Mouse (Mus musculus) cortical plate, adult 2 months (tissue): ENCODE data around the gene Hspb6. TPM values are rescaled to one million over a fixed set of nuclear protein-coding genes. Genes with fewer than 3 reads are reported as not detected.

ENCODE experiments used
- H3K27ac ChIP-seq: fragments of 200-500 bp; 2 replicates; pipeline ENCODE4 v1.5.1; 2012; ENCODE audit warnings: low read length, control low read depth, inconsistent platforms; ENCODE audit not compliant: insufficient read depth
- H3K4me1 ChIP-seq: fragments of 200-500 bp; 2 replicates; pipeline ENCODE4 v1.6.1; 2011; ENCODE audit warnings: low read length; ENCODE audit not compliant: control insufficient read depth, insufficient read depth
- H3K4me3 ChIP-seq: fragments of 200-500 bp; 2 replicates; pipeline ENCODE4 v1.5.1; 2011; ENCODE audit warnings: mild to moderate bottlenecking, low read length, control low read depth; ENCODE audit not compliant: insufficient read depth
- CTCF ChIP-seq: fragments of 200-500 bp; IDR thresholded peaks from 2 replicates; pipeline ENCODE4 v1.5.1; 2011; ENCODE audit warnings: mild to moderate bottlenecking, control low read depth, low read length; ENCODE audit not compliant: insufficient read depth; ENCODE audit errors: extremely low read depth
- POLR2A ChIP-seq: fragments of 200-500 bp; IDR thresholded peaks from 2 replicates; pipeline ENCODE4 v1.6.1; 2011; ENCODE audit warnings: mild to moderate bottlenecking, low read length, control low read depth; ENCODE audit not compliant: insufficient read depth; ENCODE audit errors: extremely low read depth
- polyA plus RNA-seq: library from polyadenylated mRNA; depleted of rRNA; stranded (reverse); fragments of >200 nt; gene quantifications from 2 replicates; pipeline ENCODE4 v1.2.3, GENCODE M21; 2012

Gene Hspb6
- polyA plus RNA-seq, 1 experiment: 11.3 TPM

GRCm38 (mm10) chr7:30526399-30526798, 25.6 kb upstream of the Hspb6 start:
- Histone ChIP-seq H3K4me3 (no peak overlapping the region), H3K27ac (peak overlapping the region; percentile 7; the same call in 1 of the 2 replicates)
- TF ChIP-seq CTCF (no peak), POLR2A (no peak)

GRCm38 (mm10) chr7:30526981-30527380, 25.0 kb upstream of the Hspb6 start:
- H3K4me1 ChIP-seq: peaks cover 4% of the 10 kb centered on the region
- TF ChIP-seq CTCF (no peak), POLR2A (no peak)
- H3K27ac ChIP-seq: no peak overlapping the region
- H3K4me3 ChIP-seq: no peak overlapping the region

More at GRCm38 (mm10) chr7:30526399-30526798, 25.6 kb upstream of the Hspb6 start:
- peaks cover 3% of the 10 kb centered on the region; the same call in 1 of the 2 replicates for H3K4me1 ChIP-seq

GRCm38 (mm10) chr7:30531291-30531815, 20.6 kb upstream of the Hspb6 start:
- no peak for TF ChIP-seq CTCF
- peak; percentile 17; the same call in 1 of the 2 replicates for TF ChIP-seq POLR2A
- peak overlapping the region; percentile 7; the same call in 1 of the 2 replicates for H3K4me3 ChIP-seq
- peaks cover 14% of the 10 kb centered on the region for H3K4me1 ChIP-seq
- H3K27ac ChIP-seq: peak overlapping the region; percentile 32

DNA sequence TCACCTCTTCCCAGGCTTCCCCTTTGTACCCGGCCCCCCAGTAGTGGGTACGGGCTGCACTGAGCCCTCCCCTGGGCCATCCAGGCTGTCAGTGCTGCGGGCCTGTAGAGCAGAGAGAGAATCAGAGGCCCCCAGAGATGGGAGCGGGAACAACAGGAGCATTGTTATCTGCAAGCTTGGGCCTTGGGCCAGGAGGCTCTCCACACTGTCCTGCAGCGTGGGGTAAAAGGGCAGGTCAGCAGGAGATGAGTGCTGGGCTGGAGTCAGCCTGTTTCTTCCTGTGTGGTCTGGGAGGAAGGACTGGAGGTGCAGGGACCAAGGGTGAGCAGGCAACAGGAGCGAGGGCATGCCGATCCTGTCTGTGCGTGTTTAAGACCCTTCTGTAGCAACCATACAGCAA, 19.0 kb upstream of the Hspb6 start:
- Histone ChIP-seq H3K4me3 (peak overlapping the region; percentile 75), H3K4me1 (peaks cover 14% of the 10 kb centered on the region), H3K27ac (peak overlapping the region; percentile 57)
- TF ChIP-seq CTCF: no peak
- no peak for TF ChIP-seq POLR2A

- Histone ChIP-seq H3K27ac (peak overlapping the region; percentile 57), H3K4me3 (peak overlapping the region; percentile 75), H3K4me1 (peaks cover 14% of the 10 kb centered on the region)
- no peak for TF ChIP-seq CTCF
- TF ChIP-seq POLR2A: peak; percentile 15; the same call in 1 of the 2 replicates
These were observed 17.9 kb upstream of the Hspb6 start for GRCm38 (mm10) chr7:30533941-30534632.

- peaks cover 14% of the 10 kb centered on the region for H3K4me1 ChIP-seq
- peak within 1 kb of the TSS; percentile 57 for H3K27ac ChIP-seq
- peak within 1 kb of the TSS; percentile 75 for H3K4me3 ChIP-seq
- peak; percentile 59; the same call in 1 of the 2 replicates for TF ChIP-seq POLR2A
- no peak for TF ChIP-seq CTCF
These were observed 17.1 kb upstream of the Hspb6 start, which contains the start of gene Arhgap33 for GRCm38 (mm10) chr7:30534633-30535577. Gene Arhgap33, minus strand, starts transcription at chr7:30535060.

DNA sequence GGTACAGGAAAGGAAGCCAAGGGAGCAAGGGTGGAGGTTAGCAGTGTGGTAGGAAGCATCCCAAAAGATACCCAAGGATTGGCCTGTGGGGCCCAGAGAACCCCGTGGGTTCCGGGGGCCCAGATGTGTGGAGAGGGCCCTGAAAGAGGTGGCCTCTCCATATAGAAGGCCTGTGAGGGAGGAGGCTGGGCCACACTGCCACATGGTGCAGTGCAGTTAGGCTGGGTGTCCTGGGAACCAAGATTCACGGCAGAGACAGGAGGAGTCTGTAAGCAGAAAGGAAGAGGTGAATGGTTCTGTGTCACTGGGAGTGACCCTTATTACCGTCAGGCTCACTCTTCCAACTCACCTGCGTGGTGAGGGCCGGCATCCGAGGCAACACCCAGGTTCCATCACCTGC, 11.4 kb upstream of the Hspb6 start:
- no peak overlapping the region for H3K27ac ChIP-seq
- TF ChIP-seq POLR2A (no peak), CTCF (no peak)
- H3K4me1 ChIP-seq: no peaks in the 10 kb centered on the region
- no peak overlapping the region for H3K4me3 ChIP-seq

- Histone ChIP-seq H3K4me3 (no peak overlapping the region), H3K27ac (no peak overlapping the region), H3K4me1 (no peaks in the 10 kb centered on the region)
- TF ChIP-seq POLR2A: no peak
- TF ChIP-seq CTCF: no peak
These were observed 7.7 kb upstream of the Hspb6 start for GRCm38 (mm10) chr7:30544327-30544726.

- Histone ChIP-seq H3K4me3 (no peak overlapping the region), H3K27ac (no peak overlapping the region)
- TF ChIP-seq POLR2A (no peak), CTCF (no peak)
These were observed 2.1 kb upstream of the Hspb6 start for GRCm38 (mm10) chr7:30549880-30550279.

More at GRCm38 (mm10) chr7:30549880-30550279, 2.1 kb upstream of the Hspb6 start:
- no peaks in the 10 kb centered on the region for H3K4me1 ChIP-seq
